Mouse (Mus musculus) liver, embryonic 14.5 days (tissue): ENCODE results near the gene 1700067K01Rik.

Source experiments
- CTCF ChIP-seq: IDR thresholded peaks from 2 replicates; pipeline ENCODE4 v1.5.1; 2016; ENCODE audit warnings: antibody characterized with exemption, low read depth, control low read depth
- EP300 ChIP-seq: IDR thresholded peaks from 2 replicates; pipeline ENCODE4 v1.6.1; 2016; ENCODE audit warnings: antibody characterized with exemption, low read depth

GRCm38 (mm10) chr8:83996567-83997505 lies 4.5 kb upstream of the 1700067K01Rik start:
- TF ChIP-seq EP300: peak; percentile 16; the same call in 1 of the 2 replicates
- TF ChIP-seq CTCF: no peak
